Mouse (Mus musculus) kidney, embryonic 16.5 days (tissue): ENCODE data around the gene Crym. TPM values are rescaled to one million over a fixed set of nuclear protein-coding genes. Genes with fewer than 3 reads are reported as not detected.

ENCODE experiments used
- ATAC-seq: fragments of 200-750 bp; cut with Nextera tagmentation; 2 replicates; pipeline ENCODE4 v1.8.0; 2017; ENCODE audit warnings: moderate TSS enrichment; ENCODE audit not compliant: low FRiP score, low TSS enrichment
- H3K27ac ChIP-seq: fragments of 300-500 bp; sonication (generic); 2 replicates; pipeline ENCODE4 v1.5.1; 2014; ENCODE audit warnings: low read length
- H3K27me3 ChIP-seq: fragments of 300-500 bp; sonication (generic); 2 replicates; pipeline ENCODE4 v1.6.1; 2014; ENCODE audit warnings: low read length, control low read depth, mixed read lengths; ENCODE audit not compliant: insufficient read depth
- H3K36me3 ChIP-seq: fragments of 300-500 bp; sonication (generic); 2 replicates; pipeline ENCODE4 v1.6.1; 2014; ENCODE audit warnings: low read length, control low read depth, mixed read lengths; ENCODE audit not compliant: insufficient read depth
- H3K4me1 ChIP-seq: fragments of 300-500 bp; sonication (generic); 2 replicates; pipeline ENCODE4 v1.6.1; 2014; ENCODE audit warnings: low read length, control low read depth, mixed read lengths; ENCODE audit not compliant: insufficient read depth
- H3K4me2 ChIP-seq: fragments of 300-500 bp; sonication (generic); replicated peaks from 2 replicates; pipeline ENCODE4 v1.6.1; 2014; ENCODE audit warnings: low read depth, low read length
- H3K4me3 ChIP-seq: fragments of 300-500 bp; sonication (generic); 2 replicates; pipeline ENCODE4 v1.5.1; 2014; ENCODE audit warnings: mild to moderate bottlenecking, low read length
- H3K9ac ChIP-seq: fragments of 300-500 bp; sonication (generic); replicated peaks from 2 replicates; pipeline ENCODE4 v1.6.1; 2014; ENCODE audit warnings: low read length
- H3K9me3 ChIP-seq: fragments of 300-500 bp; sonication (generic); 2 replicates; pipeline ENCODE4 v1.6.1; 2016; ENCODE audit warnings: low read length, control low read depth
- WGBS: fragments of 180-500 bp; shearing (Covaris S2); extraction: QIAGEN DNeasy Blood & Tissue Kit; methylation state at CpG from one replicate; pipeline ENCODE4 v1.1.7; 2014; 5-methylcytosine and 5-hydroxymethylcytosine counted together
- polyA plus RNA-seq: library from polyadenylated mRNA; unstranded; fragments of >200 nt; fragmentation: Nextera tagmentation; extraction: Ambion mirVana; gene quantifications from 2 replicates; pipeline ENCODE4 v1.2.1, GENCODE M21; 2015

The Crym gene
- polyA plus RNA-seq, 1 experiment from 2014 or later = 71.3 TPM

GRCm38 (mm10) chr7:120189369-120190149 lies 12.4 kb downstream of the Crym start:
- Histone ChIP-seq H3K36me3 (no peaks in the 10 kb centered on the region), H3K4me1 (0 out of 2 replicates have a peak, but pooled peaks cover 8% of the 10 kb centered on the region), H3K27me3 (no peaks in the 10 kb centered on the region), H3K9me3 (no peaks in the 10 kb centered on the region), H3K4me3 (no peak overlapping the region), H3K4me2 (no peak overlapping the region), H3K27ac (peak overlapping the region; percentile 52; the same call in 1 of the 2 replicates), H3K9ac (no peak overlapping the region)
- peak; percentile 87 for ATAC-seq
- WGBS = 46% methylated on average over 8 of the region's 8 CpGs

GRCm38 (mm10) chr7:120188946-120189345 lies 13.0 kb downstream of the Crym start:
- H3K9me3 ChIP-seq = no peaks in the 10 kb centered on the region
- H3K4me3 ChIP-seq = no peak overlapping the region
- no peak overlapping the region for H3K27ac ChIP-seq
- no peaks in the 10 kb centered on the region for H3K27me3 ChIP-seq
- H3K36me3 ChIP-seq = no peaks in the 10 kb centered on the region
- H3K9ac ChIP-seq = no peak overlapping the region
- H3K4me2 ChIP-seq = no peak overlapping the region
- 83% methylated on average over 5 of the region's 5 CpGs for WGBS
- 0 out of 2 replicates have a peak, but pooled peaks cover 8% of the 10 kb centered on the region for H3K4me1 ChIP-seq
- ATAC-seq = peak; percentile 20; the same call in 1 of the 2 replicates

GRCm38 (mm10) chr7:120182891-120183290 lies 19.0 kb downstream of the Crym start:
- ATAC-seq = no peak
- Histone ChIP-seq H3K4me2 (no peak overlapping the region), H3K27me3 (no peaks in the 10 kb centered on the region), H3K9ac (no peak overlapping the region), H3K4me3 (no peak overlapping the region), H3K36me3 (no peaks in the 10 kb centered on the region), H3K27ac (no peak overlapping the region), H3K9me3 (no peaks in the 10 kb centered on the region), H3K4me1 (no peaks in the 10 kb centered on the region)

GRCm38 (mm10) chr7:120181401-120182230 lies 20.3 kb downstream of the Crym start:
- Histone ChIP-seq H3K36me3 (no peaks in the 10 kb centered on the region), H3K4me1 (no peaks in the 10 kb centered on the region), H3K4me2 (no peak overlapping the region), H3K4me3 (no peak overlapping the region), H3K27me3 (no peaks in the 10 kb centered on the region), H3K27ac (no peak overlapping the region), H3K9me3 (no peaks in the 10 kb centered on the region), H3K9ac (no peak overlapping the region)
- ATAC-seq = no peak
- 91% methylated on average over 4 of the region's 4 CpGs for WGBS

GRCm38 (mm10) chr7:120180547-120180946 lies 21.4 kb downstream of the Crym start:
- Histone ChIP-seq H3K27me3 (no peaks in the 10 kb centered on the region), H3K4me2 (no peak overlapping the region)
- WGBS = 85% methylated on average over 5 of the region's 5 CpGs

GRCm38 (mm10) chr7:120178935-120179334 lies 23.0 kb downstream of the Crym start:
- Histone ChIP-seq H3K9me3 (no peaks in the 10 kb centered on the region), H3K4me2 (no peak overlapping the region), H3K9ac (no peak overlapping the region), H3K4me3 (no peak overlapping the region), H3K4me1 (no peaks in the 10 kb centered on the region), H3K27me3 (no peaks in the 10 kb centered on the region), H3K36me3 (no peaks in the 10 kb centered on the region), H3K27ac (no peak overlapping the region)
- ATAC-seq = no peak
- WGBS = 13% methylated on average over 2 of the region's 2 CpGs

More at GRCm38 (mm10) chr7:120180547-120180946, 21.4 kb downstream of the Crym start:
- Histone ChIP-seq H3K4me1 (no peaks in the 10 kb centered on the region), H3K27ac (no peak overlapping the region), H3K9ac (no peak overlapping the region), H3K36me3 (no peaks in the 10 kb centered on the region), H3K4me3 (no peak overlapping the region), H3K9me3 (no peaks in the 10 kb centered on the region)
- ATAC-seq = no peak

- Histone ChIP-seq H3K9ac (no peak overlapping the region), H3K36me3 (no peaks in the 10 kb centered on the region), H3K27me3 (no peaks in the 10 kb centered on the region), H3K27ac (no peak overlapping the region), H3K9me3 (no peaks in the 10 kb centered on the region), H3K4me1 (no peaks in the 10 kb centered on the region), H3K4me2 (no peak overlapping the region), H3K4me3 (no peak overlapping the region)
- no peak for ATAC-seq
- 76% methylated on average over 3 of the region's 3 CpGs for WGBS
Measured at GRCm38 (mm10) chr7:120177611-120178010, 24.3 kb downstream of the Crym start.

- no peak for ATAC-seq
Measured at GRCm38 (mm10) chr7:120174723-120175504, 27.0 kb downstream of the Crym start.

GRCm38 (mm10) chr7:120173603-120174244 lies 28.2 kb downstream of the Crym start, which contains the start of gene Anks4b:
Anks4b (plus strand) TSS chr7:120173858.
- Histone ChIP-seq H3K36me3 (no peaks in the 10 kb centered on the region), H3K27me3 (no peaks in the 10 kb centered on the region), H3K9ac (no peak within 1 kb of the TSS), H3K4me2 (0 out of 2 replicates have a peak within 1 kb of the TSS, but pooled peaks have one; percentile 16), H3K4me3 (peak within 1 kb of the TSS; percentile 21), H3K9me3 (no peaks in the 10 kb centered on the region), H3K27ac (peak within 1 kb of the TSS; percentile 21; the same call in 1 of the 2 replicates), H3K4me1 (no peaks in the 10 kb centered on the region)
- ATAC-seq = peak; percentile 93
- WGBS = 66% methylated on average over 10 of the region's 10 CpGs

More at GRCm38 (mm10) chr7:120174723-120175504, 27.0 kb downstream of the Crym start:
- no peak overlapping the region for H3K9ac ChIP-seq
- H3K4me3 ChIP-seq = peak overlapping the region; percentile 21
- H3K27ac ChIP-seq = no peak overlapping the region
- no peaks in the 10 kb centered on the region for H3K36me3 ChIP-seq
- 69% methylated on average over 11 of the region's 11 CpGs for WGBS
- H3K27me3 ChIP-seq = no peaks in the 10 kb centered on the region
- no peaks in the 10 kb centered on the region for H3K4me1 ChIP-seq
- H3K4me2 ChIP-seq = peak overlapping the region; percentile 16; the same call in 1 of the 2 replicates
- no peaks in the 10 kb centered on the region for H3K9me3 ChIP-seq
